Mouse (Mus musculus) lung, adult 2 months (tissue): Measurements from ENCODE around the gene U90926. TPM values are rescaled to one million over a fixed set of nuclear protein-coding genes. Genes with fewer than 3 reads are reported as not detected.
"Not testable (repeated sequence)": the region's sequence is repeated elsewhere in the genome, so short reads cannot be mapped to it uniquely, and the experiment has no call there.

Experiments used
- DNase-seq: peaks from one replicate; pipeline ENCODE4 v3.0.0; 2022
- H3K4me1 ChIP-seq: fragments of 200-500 bp; 2 replicates; pipeline ENCODE4 v1.6.1; 2011; ENCODE audit warnings: low read length; ENCODE audit not compliant: control insufficient read depth, insufficient read depth
- H3K4me3 ChIP-seq: fragments of 200-500 bp; replicated peaks from 2 replicates; pipeline ENCODE3; 2011; ENCODE audit warnings: low read depth, mild to moderate bottlenecking, control low read depth, low read length; ENCODE audit errors: extremely low read depth
- CTCF ChIP-seq: fragments of 200-500 bp; IDR thresholded peaks from 2 replicates; pipeline ENCODE4 v1.5.1; 2011; ENCODE audit warnings: mild to moderate bottlenecking, low read length, control low read depth; ENCODE audit not compliant: insufficient read depth
- POLR2A ChIP-seq: fragments of 200-500 bp; IDR thresholded peaks from 2 replicates; pipeline ENCODE4 v1.6.1; 2011; ENCODE audit warnings: low read depth, mild to moderate bottlenecking, control low read depth, low read length, borderline replicate concordance; ENCODE audit errors: extremely low read depth
- WGBS: fragments of 180-500 bp; shearing (Covaris S2); methylation state at CpG from one replicate; pipeline ENCODE4 v1.1.7; 2018; 5-methylcytosine and 5-hydroxymethylcytosine counted together
- polyA plus RNA-seq: library from polyadenylated mRNA; depleted of rRNA; stranded (reverse); fragments of >200 nt; gene quantifications from 2 replicates; pipeline ENCODE4 v1.2.3, GENCODE M21; 2012; rRNA removed

Gene U90926
- polyA plus RNA-seq, 1 experiment: not detected

DNA sequence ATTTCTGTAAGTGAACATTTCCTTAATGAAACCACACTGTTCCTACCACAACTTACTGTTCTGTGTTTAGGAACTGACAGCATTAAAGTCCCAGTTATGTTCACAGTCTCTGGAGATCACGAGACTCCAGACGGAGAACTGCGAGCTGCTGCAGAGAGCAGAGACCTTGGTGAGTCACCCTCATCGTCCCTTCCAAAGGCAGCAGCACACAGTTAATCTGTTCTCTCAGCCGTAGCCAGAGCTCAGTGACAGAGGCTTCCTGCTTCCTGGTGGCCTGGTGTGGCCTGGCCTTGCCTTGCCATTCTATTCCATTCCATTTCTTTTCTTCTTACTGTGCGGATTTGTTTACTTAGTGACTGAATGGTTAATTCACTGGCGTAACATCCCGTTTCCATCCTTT is 16.9 kb downstream of the U90926 start:
- Histone ChIP-seq H3K4me1 (no peaks in the 10 kb centered on the region), H3K4me3 (no peak overlapping the region)
- WGBS: 57% methylated on average over 8 of the region's 8 CpGs
- TF ChIP-seq POLR2A: no peak
- no peak for TF ChIP-seq CTCF
- no peak for DNase-seq

DNA sequence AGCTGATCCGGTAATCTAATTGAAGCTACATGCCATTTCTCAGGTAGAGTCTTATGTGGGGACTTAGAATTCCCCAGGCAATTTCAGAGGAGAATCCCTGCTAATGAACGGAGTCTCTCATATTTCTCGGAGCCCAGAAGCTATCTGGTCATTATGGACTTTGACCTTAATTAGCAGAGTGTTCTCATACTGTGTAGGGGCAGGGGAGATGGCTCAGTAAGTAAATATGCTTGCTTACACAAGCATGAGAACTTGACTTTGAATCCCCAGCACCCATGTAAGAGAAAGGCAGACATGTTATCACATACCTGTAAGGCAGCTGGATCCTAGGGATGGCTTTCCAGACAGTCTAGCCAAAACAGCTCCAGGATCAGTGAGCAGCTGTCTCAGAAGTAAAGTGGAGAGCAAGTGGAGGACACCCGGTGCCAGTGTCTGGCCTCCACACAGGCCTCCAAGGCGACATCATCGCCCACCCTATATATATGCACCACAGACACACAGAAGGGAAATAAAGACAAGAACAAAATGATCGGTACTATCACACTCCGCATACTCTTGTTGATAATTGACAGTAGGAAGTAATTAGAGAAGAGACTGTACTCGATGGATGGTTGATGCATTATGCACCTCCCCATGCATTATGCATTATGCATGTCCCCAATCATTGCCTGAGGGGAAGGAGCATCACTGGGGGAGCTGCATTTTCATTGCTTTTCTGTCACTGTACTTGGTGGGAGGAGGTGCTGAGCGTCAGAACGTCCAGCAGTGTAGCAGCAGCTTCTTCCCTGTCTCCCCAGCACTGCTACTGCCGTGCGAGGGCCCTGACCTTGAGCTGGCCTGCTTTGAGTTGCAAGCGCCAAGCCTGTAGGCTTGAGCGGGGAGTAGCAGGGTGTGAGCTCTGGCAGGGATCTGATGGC is 18.1 kb downstream of the U90926 start:
- DNase-seq: no peak
- H3K4me3 ChIP-seq: no peak overlapping the region
- H3K4me1 ChIP-seq: no peaks in the 10 kb centered on the region
- WGBS: 89% methylated on average over 15 of the region's 15 CpGs
- no peak for TF ChIP-seq CTCF

DNA sequence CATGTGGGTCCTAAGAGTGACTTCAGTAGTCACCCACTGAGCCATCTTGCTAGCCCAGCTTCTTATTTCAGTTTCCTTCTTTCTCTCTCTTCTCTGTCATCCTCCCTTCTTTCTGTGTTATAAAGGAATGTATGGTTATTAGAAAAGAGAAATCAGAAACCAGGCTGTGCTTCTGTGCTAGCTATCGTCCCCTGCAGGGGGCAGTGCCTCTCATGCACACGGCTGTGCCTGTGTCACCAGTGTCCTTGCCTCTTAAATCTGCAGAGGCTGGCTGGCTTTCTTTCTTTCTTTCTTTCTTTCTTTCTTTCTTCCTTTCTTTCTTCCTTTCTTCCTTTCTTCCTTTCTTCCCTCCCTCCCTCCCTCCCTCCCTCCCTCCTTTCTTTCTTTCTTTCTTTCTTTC is 19.5 kb downstream of the U90926 start:
- WGBS: 44% methylated on average over 2 of the region's 2 CpGs
- not testable (repeated sequence) for DNase-seq, H3K4me1 ChIP-seq, H3K4me3 ChIP-seq
- peak; percentile 86 for TF ChIP-seq CTCF

DNA sequence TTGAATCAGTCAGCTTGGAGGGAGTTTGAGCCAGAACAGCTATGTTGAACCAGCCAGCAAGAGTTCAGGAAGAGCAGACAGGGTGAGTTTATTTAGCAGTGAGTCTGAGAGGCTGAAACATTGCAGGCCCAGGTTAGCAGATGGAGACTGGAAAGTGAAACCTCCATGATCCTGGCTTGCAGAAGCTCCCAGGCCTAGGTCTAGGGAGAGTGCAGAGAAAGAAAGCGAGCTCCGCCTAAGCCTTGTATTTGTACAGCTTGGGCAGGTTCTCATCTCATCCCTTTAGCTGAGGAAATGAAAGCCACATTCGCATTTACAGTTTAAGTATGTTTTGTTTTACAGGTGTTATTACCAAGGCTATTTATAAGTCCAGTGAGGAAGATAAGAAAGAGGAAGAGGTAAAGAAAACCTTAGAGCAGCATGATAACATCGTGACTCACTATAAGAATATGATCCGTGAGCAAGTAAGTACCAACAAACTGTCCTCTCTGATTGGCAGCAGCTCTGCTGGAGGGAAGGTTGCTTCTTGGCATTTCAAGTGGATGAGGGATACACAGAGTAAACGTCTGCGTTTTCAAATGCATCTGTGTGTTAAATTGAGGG is 26.2 kb downstream of the U90926 start:
- no peaks in the 10 kb centered on the region for H3K4me1 ChIP-seq
- TF ChIP-seq CTCF: no peak
- DNase-seq: no peak
- no peak overlapping the region for H3K4me3 ChIP-seq
- WGBS: 95% methylated on average over 7 of the region's 7 CpGs

DNA sequence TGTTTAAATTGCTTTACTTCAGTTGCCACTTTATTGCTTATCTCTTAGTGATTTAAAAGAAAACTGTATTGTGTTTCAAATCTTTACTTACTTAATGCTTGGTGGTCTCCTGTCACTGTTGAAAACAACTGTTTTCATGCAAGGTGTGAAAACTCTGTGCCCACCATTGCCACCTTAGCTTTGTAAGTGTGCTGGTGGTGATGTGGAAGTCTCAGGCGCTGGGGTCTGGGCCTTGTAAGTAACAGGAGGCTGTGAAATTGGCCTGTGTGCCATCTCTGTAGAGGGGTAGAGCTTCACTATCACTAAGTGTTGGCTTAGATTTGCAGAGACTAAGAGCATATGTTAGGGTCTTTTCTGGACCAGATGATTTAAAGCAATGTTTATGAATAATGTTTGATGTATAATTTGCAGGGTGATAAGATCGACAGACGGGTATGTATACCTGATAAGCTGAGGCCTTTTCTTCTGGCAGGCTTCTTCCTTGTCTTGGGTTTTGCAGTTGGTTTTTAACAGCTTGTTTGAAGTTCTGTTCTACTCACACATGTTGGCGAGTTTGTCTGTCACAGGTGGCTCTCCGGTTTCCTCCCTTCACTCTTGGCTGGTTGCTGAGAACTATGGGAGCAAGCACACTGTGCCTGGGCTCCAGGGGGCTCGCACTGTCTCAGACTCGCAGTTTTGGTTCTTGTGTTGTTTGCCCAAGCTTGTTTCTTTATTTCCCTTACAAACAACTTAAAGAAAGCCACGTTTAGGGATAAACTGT is 32.0 kb downstream of the U90926 start:
- 74% methylated on average over 8 of the region's 8 CpGs for WGBS
- Histone ChIP-seq H3K4me3 (no peak overlapping the region), H3K4me1 (no peaks in the 10 kb centered on the region)
- no peak for DNase-seq
- TF ChIP-seq CTCF: no peak

DNA sequence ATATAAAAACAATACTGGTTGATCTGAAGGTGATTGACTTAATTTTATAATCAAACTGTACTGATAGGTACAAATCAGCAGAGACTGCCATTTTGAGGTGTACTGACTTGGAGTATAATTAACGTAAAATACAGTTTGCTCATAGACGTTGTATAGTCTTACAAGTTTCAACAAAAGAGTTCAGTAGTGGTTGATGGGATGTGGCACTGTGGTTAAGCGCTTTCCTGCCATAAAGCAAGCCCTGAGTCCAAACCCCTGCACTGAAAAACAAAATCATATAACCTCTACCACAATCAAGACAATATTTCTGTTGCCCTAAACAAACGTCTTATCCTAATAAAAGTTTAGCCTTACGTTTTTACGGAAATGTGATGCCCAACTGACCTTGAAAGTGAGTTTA is 49.2 kb downstream of the U90926 start:
- no peak overlapping the region for H3K4me3 ChIP-seq
- DNase-seq: no peak
- WGBS: 74% methylated on average over 6 of the region's 6 CpGs
- H3K4me1 ChIP-seq: no peaks in the 10 kb centered on the region
- TF ChIP-seq POLR2A: no peak

Other genes starting within 250 kb of the U90926 start
- gene Odaph, start 227.9 kb downstream of the U90926 start, polyA plus RNA-seq: not detected in 2 replicates
- gene Cdkl2, start 171.5 kb downstream of the U90926 start, polyA plus RNA-seq: 3.4 and 3.8 TPM in 2 replicates
- 11.1 and 17.2 TPM in 2 replicates for gene G3bp2, start 131.7 kb downstream of the U90926 start, polyA plus RNA-seq
- gene Uso1, start 77.5 kb downstream of the U90926 start, polyA plus RNA-seq: 19.1 and 19.6 TPM in 2 replicates
- 2.6 and 3.1 TPM in 2 replicates for gene Ppef2, start 40.9 kb upstream of the U90926 start, polyA plus RNA-seq
- 81.2 and 91.1 TPM in 2 replicates for gene Naaa, start 62.8 kb upstream of the U90926 start, polyA plus RNA-seq
- 5.5 and 7.1 TPM in 2 replicates for gene Sdad1, start 95.1 kb upstream of the U90926 start, polyA plus RNA-seq
- 1.8 and 3.0 TPM in 2 replicates for gene Cxcl9, start 112.7 kb upstream of the U90926 start, polyA plus RNA-seq
- 16.5 and 26.2 TPM in 2 replicates for gene Art3, start 116.4 kb upstream of the U90926 start, polyA plus RNA-seq
- gene Cxcl10, start 133.5 kb upstream of the U90926 start, polyA plus RNA-seq: 2.2 and 3.0 TPM in 2 replicates
- gene Nup54, start 219.8 kb upstream of the U90926 start, polyA plus RNA-seq: 10.5 and 13.2 TPM in 2 replicates